Mouse (Mus musculus) limb, embryonic 14.5 days (tissue): Measurements from ENCODE around the gene Ash1l. TPM values are rescaled to one million over a fixed set of nuclear protein-coding genes. Genes with fewer than 3 reads are reported as not detected.
"Not testable (repeated sequence)": the region's sequence is repeated elsewhere in the genome, so short reads cannot be mapped to it uniquely, and the experiment has no call there.

Experiments used
- ATAC-seq: fragments of 200-750 bp; cut with Nextera tagmentation; 2 replicates; pipeline ENCODE4 v1.8.0; 2017; ENCODE audit warnings: low read depth, moderate number of reproducible peaks, moderate TSS enrichment; ENCODE audit not compliant: low FRiP score
- DNase-seq: peaks from one replicate; pipeline ENCODE4 v3.0.0-alpha.2; 2015; ENCODE audit warnings: low spot score
- H3K27ac ChIP-seq: fragments of 300-500 bp; sonication (generic); replicated peaks from 2 replicates; pipeline ENCODE4 v1.5.1; 2014; ENCODE audit warnings: low read depth, mild to moderate bottlenecking, low read length, moderate library complexity, mixed read lengths
- H3K27me3 ChIP-seq: fragments of 300-500 bp; sonication (generic); 2 replicates; pipeline ENCODE4 v1.6.1; 2014; ENCODE audit warnings: low read length, mixed read lengths; ENCODE audit not compliant: control insufficient read depth, insufficient read depth
- H3K36me3 ChIP-seq: fragments of 300-500 bp; sonication (generic); 2 replicates; pipeline ENCODE4 v1.6.1; 2014; ENCODE audit warnings: mild to moderate bottlenecking, low read length, moderate library complexity, mixed read lengths; ENCODE audit not compliant: control insufficient read depth, insufficient read depth
- H3K4me1 ChIP-seq: fragments of 300-500 bp; sonication (generic); 2 replicates; pipeline ENCODE4 v1.6.1; 2014; ENCODE audit warnings: antibody characterized with exemption, low read length, mixed read lengths; ENCODE audit not compliant: control insufficient read depth, insufficient read depth
- H3K4me2 ChIP-seq: fragments of 300-500 bp; sonication (generic); replicated peaks from 2 replicates; pipeline ENCODE4 v1.6.1; 2014; ENCODE audit warnings: low read depth, mild to moderate bottlenecking, low read length, moderate library complexity; ENCODE audit not compliant: severe bottlenecking
- H3K4me3 ChIP-seq: fragments of 300-500 bp; sonication (generic); replicated peaks from 2 replicates; pipeline ENCODE4 v1.5.1; 2014; ENCODE audit warnings: low read length
- H3K9ac ChIP-seq: fragments of 300-500 bp; sonication (generic); 2 replicates; pipeline ENCODE4 v1.6.1; 2014; ENCODE audit warnings: mild to moderate bottlenecking, low read depth, low read length, moderate library complexity; ENCODE audit not compliant: severe bottlenecking
- H3K9me3 ChIP-seq: fragments of 300-500 bp; sonication (generic); 2 replicates; pipeline ENCODE4 v1.6.1; 2016; ENCODE audit warnings: low read length; ENCODE audit not compliant: control insufficient read depth
- POLR2A ChIP-seq: fragments of 200-500 bp; IDR thresholded peaks from 2 replicates; pipeline ENCODE4 v1.8.0; 2012; ENCODE audit warnings: inconsistent platforms, mild to moderate bottlenecking, moderate library complexity, borderline replicate concordance; ENCODE audit not compliant: insufficient read depth, insufficient read length; ENCODE audit errors: extremely low read depth
- WGBS: fragments of 180-500 bp; shearing (Covaris S2); extraction: QIAGEN DNeasy Blood & Tissue Kit; methylation state at CpG from one replicate; pipeline ENCODE4 v1.1.7; 2014; 5-methylcytosine and 5-hydroxymethylcytosine counted together
- polyA plus RNA-seq, 2 experiments: library from polyadenylated mRNA; depleted of rRNA in 1 of 2; stranded (reverse) in 1 of 2; unstranded in 1 of 2; fragments of >200 nt; fragmentation: Nextera tagmentation in 1 of 2; extraction: Ambion mirVana in 1 of 2; gene quantifications; 2 replicates each; pipeline versions ENCODE4 v1.2.1 to v1.2.3; 2012 to 2014

The Ash1l gene
- polyA plus RNA-seq, 2 experiments, result 21.1 to 21.5 TPM

GRCm38 (mm10) chr3:88992793-88993192, 42.4 kb downstream of the Ash1l start:
- no peaks in the 10 kb centered on the region for H3K27me3 ChIP-seq
- H3K27ac ChIP-seq, result no peak overlapping the region
- peaks cover 19% of the 10 kb centered on the region for H3K36me3 ChIP-seq
- TF ChIP-seq POLR2A, result no peak
- no peak overlapping the region for H3K4me3 ChIP-seq
- DNase-seq, result no peak
- no peaks in the 10 kb centered on the region for H3K4me1 ChIP-seq
- 91% methylated on average over 2 of the region's 2 CpGs for WGBS
- no peak overlapping the region for H3K9ac ChIP-seq
- H3K9me3 ChIP-seq, result no peaks in the 10 kb centered on the region
- no peak overlapping the region for H3K4me2 ChIP-seq
- no peak for ATAC-seq

GRCm38 (mm10) chr3:89001536-89001935, 51.1 kb downstream of the Ash1l start:
- no peaks in the 10 kb centered on the region for H3K9me3 ChIP-seq
- no peak for TF ChIP-seq POLR2A
- H3K9ac ChIP-seq, result no peak overlapping the region
- peaks cover 54% of the 10 kb centered on the region for H3K36me3 ChIP-seq
- no peaks in the 10 kb centered on the region for H3K4me1 ChIP-seq
- H3K4me2 ChIP-seq, result no peak overlapping the region
- no peak overlapping the region for H3K27ac ChIP-seq
- WGBS, result 93% methylated on average over 7 of the region's 7 CpGs
- no peak overlapping the region for H3K4me3 ChIP-seq
- ATAC-seq (no peak), DNase-seq (no peak)
- H3K27me3 ChIP-seq, result no peaks in the 10 kb centered on the region

- DNase-seq, H3K27me3 ChIP-seq, H3K4me2 ChIP-seq, H3K9me3 ChIP-seq, H3K9ac ChIP-seq, H3K27ac ChIP-seq, H3K4me1 ChIP-seq, ATAC-seq, H3K4me3 ChIP-seq: not testable (repeated sequence)
- H3K36me3 ChIP-seq, result peaks cover 85% of the 10 kb centered on the region
- WGBS, result 94% methylated on average over 5 of the region's 5 CpGs
These were observed 80.5 kb downstream of the Ash1l start for GRCm38 (mm10) chr3:89030896-89031295.

- Histone ChIP-seq H3K36me3 (peaks cover 84% of the 10 kb centered on the region), H3K4me3 (no peak overlapping the region), H3K9me3 (no peaks in the 10 kb centered on the region), H3K4me1 (no peaks in the 10 kb centered on the region), H3K27me3 (no peaks in the 10 kb centered on the region), H3K4me2 (no peak overlapping the region), H3K27ac (no peak overlapping the region), H3K9ac (no peak overlapping the region)
- TF ChIP-seq POLR2A, result no peak
- ATAC-seq (no peak), DNase-seq (no peak)
- 94% methylated on average over 4 of the region's 4 CpGs for WGBS
These were observed 92.9 kb downstream of the Ash1l start for GRCm38 (mm10) chr3:89043359-89043758.

GRCm38 (mm10) chr3:89058361-89058760, 107.9 kb downstream of the Ash1l start:
- Histone ChIP-seq H3K4me1 (no peaks in the 10 kb centered on the region), H3K36me3 (peaks cover 92% of the 10 kb centered on the region), H3K27ac (no peak overlapping the region), H3K9ac (no peak overlapping the region), H3K4me2 (no peak overlapping the region), H3K4me3 (no peak overlapping the region), H3K27me3 (no peaks in the 10 kb centered on the region), H3K9me3 (no peaks in the 10 kb centered on the region)
- no peak for DNase-seq
- WGBS, result 95% methylated on average over 9 of the region's 9 CpGs
- ATAC-seq, result no peak
- TF ChIP-seq POLR2A, result no peak

- TF ChIP-seq POLR2A, result no peak
- 92% methylated on average over 3 of the region's 3 CpGs for WGBS
- no peak for DNase-seq
These were observed 108.4 kb downstream of the Ash1l start for GRCm38 (mm10) chr3:89058783-89059182.

More at GRCm38 (mm10) chr3:89058783-89059182, 108.4 kb downstream of the Ash1l start:
- no peak for ATAC-seq
- H3K4me2 ChIP-seq, result no peak overlapping the region
- no peaks in the 10 kb centered on the region for H3K9me3 ChIP-seq
- H3K4me1 ChIP-seq, result no peaks in the 10 kb centered on the region
- peaks cover 94% of the 10 kb centered on the region for H3K36me3 ChIP-seq
- H3K9ac ChIP-seq, result no peak overlapping the region
- no peaks in the 10 kb centered on the region for H3K27me3 ChIP-seq
- no peak overlapping the region for H3K4me3 ChIP-seq
- H3K27ac ChIP-seq, result no peak overlapping the region
